Mouse (Mus musculus): ENCODE results near the gene Hist1h3f.

DNA sequence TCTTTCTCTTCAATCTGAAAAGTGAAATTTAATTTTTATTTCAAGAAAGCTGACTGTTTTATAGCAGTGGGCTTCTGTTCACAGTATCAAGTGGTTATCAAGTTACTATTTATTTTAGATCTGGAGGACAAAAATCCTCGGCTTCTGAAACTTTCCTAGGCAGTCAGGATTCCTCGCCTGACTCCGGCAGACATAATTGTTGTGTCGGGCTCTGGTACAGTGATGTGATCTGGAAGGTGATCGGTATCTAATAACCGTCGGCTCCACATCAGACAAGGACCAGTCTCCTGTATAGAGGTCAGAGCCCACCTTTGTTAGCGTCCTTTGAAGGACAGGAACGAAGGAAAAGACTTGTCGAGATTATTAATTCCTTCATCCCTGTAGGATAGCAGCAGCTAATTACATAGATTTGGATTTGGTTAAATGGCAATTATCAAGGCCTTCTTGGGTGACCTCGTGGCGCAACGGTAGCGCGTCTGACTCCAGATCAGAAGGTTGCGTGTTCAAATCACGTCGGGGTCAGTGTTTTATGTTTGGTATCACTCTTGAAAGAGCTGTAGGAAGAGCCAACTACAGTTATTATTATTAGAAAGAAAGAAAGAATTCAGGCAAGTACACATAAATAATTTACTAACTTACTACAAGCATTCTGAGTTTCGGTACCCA lies 46.1 kb upstream of the Hist1h3f start:
- TF ChIP-seq POLR2A (IDR thresholded peaks at IDR 0.05; ENCODE audit: low read depth, low read length), result no peak
- no peak for TF ChIP-seq CTCF (IDR thresholded peaks at IDR 0.05; ENCODE audit: extremely low read depth, insufficient read length, insufficient replicate concordance, low read depth, low read length)

All from small intestine, adult 2 months (tissue).